Mouse (Mus musculus) layer of hippocampus, postnatal 36 days (tissue): ENCODE results near the gene Vash2. TPM values are rescaled to one million over a fixed set of nuclear protein-coding genes. Genes with fewer than 3 reads are reported as not detected.
"Not testable (repeated sequence)": the region's sequence is repeated elsewhere in the genome, so short reads cannot be mapped to it uniquely, and the experiment has no call there.

Source experiments
- DNase-seq, 2 experiments: peaks; one replicate each; pipeline ENCODE4 v3.0.0; 2022
- total RNA-seq, 2 experiments: library from RNA; stranded (reverse); gene quantifications; 2 replicates each; pipeline ENCODE4 v1.2.3; 2021

Gene Vash2
- 1 to 10 TPM; 1.9 to 2.2 TPM for total RNA-seq

DNA sequence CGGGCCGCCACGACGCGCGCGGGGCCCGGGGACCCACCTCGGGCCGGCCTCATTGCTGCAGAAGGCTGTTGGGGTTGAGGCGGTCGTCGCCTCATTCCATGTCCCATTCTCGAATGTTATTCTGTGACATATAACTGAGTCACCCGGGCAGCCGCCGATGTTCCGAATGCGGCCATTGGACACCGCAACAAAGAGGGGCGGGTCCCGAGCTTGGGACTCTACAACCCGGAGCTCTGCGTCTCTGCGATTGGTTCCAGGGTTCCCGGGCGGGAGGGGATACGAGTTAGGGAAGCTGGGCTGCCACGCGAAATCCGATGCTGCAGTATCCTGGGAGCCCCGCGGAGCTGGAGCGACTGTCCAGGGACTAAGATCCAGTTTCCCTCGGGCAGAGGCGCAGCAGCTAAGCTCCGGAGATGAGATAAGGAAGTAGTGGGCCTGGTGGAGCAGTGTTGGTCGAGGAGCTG, at the start of gene Vash2:
Gene Vash2 (minus strand): TSS at position 197 of the 464 bp plus-strand sequence.
- peak; percentile 54 to 66 for DNase-seq

DNA sequence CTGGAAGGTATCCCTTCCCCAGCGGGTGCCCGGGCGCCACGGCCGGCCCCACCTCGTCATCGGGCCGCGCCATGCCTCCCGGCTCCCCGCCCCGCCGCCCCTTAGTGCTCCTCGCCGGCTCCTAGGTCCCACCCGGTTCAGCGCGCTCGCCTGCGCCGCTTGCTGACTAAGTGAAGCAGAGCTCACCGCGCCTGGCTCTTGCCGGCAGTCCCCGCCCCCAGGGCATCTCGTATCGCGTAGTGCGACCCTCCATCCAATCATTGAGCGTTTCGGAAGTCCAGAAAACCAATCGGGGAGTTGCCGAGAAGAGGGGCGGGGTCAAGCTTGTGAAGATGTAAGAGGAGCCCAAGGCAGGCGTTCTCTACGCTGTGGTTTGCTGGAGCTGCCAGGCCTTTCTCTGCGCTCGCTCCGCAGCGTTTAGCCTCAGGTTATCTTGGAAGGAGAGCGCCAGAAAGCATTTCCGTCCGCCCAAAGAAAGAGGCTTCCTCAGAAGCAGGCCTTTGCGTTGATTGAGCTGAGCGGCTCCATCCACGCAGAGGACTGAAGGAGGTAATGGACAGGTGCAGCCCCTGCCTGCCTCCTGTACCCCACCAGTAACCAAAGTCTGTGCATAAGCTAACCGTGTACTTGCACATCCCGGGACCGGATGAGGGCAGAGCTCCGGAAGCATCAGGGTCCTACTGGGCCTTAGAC, 47.1 kb upstream of the Vash2 start, which contains the start of gene Flvcr1:
Gene Flvcr1 (minus strand): TSS at position 138 of the 693 bp plus-strand sequence.
- peak; percentile 98 to 99 for DNase-seq

DNA sequence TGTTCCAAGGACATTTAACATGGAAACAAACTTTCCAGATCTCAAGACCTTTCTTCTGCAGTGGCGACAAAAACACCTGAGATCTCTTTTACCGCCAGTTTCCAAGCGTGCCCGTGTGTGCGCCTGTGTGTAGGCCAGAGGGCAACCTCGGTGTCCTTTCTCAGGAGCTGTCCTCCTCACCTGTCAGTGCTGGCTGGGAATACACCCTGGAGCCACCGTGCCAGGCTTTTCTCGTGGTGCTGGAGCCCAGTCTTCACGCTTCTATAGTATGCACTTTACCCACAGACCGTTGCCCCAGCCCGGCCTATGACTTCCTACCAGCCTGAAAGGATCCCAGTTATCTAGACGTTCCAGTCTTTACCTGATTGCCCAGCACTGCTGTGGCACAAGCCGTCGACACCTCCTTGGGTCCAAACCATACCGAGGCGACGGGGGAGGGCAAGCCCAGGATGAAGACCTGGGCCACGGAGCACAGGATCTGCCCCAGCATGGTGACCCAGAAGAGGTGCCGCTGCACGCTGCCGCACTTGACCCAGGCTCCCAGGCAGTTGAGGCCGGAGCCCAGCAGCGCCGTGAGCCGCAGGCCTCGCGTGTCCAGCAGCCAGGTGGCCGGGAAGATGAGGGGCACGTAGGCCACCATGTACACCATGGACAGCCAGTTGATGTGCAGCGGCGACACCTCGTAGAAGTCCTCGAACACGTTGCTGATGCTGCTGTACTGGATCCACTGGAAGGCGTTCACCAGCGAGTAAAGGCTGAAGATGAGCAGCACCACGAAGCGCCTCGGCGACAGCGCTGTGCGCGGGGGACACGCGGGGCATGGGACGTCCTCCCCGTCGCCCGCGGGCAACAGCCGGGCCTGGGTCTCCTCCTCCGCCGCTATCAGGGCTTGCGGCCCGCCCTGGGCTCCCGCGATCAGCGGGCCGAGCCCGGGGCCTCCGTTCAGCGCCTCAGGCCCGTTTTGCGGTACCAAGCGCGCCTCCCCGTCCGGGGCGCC, 46.2 kb upstream of the Vash2 start:
- peak in 1 of 2 experiments; percentile 55 for DNase-seq

DNA sequence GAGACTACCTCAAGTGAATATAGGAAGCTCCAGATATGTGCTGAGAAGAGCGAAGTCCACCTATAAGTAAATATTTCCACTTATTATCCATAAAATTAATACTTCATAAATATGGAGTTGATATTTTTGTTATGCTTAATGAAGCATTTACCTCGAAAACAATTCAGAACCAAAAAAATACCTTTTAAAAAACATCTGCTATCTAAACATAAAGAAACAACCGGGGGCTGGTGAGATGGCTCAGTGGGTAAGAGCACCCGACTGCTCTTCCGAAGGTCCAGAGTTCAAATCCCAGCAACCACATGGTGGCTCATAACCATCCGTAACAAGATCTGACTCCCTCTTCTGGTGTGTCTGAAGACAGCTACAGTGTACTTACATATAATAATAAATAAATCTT, 44.7 kb upstream of the Vash2 start:
- not testable (repeated sequence) for DNase-seq

DNA sequence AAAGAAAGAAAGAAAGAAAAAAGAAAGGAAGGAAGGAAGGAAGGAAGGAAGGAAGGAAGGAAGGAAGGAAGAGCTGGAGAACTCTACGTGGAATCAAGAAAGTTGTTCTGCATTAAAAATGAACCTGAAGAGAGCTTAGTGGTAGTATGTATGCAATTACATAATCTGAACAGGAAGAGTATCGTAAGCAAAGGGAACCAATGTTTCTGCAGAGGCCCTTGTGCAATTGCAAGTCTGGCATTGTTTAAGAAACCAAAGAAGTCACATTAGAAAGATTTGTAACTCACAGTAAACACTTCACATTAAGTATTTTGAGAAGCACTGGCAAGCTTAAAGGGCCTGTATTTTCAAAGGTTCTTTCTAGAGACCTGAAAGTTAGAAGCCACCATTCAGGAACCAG, 44.0 kb upstream of the Vash2 start:
- no peak for DNase-seq

DNA sequence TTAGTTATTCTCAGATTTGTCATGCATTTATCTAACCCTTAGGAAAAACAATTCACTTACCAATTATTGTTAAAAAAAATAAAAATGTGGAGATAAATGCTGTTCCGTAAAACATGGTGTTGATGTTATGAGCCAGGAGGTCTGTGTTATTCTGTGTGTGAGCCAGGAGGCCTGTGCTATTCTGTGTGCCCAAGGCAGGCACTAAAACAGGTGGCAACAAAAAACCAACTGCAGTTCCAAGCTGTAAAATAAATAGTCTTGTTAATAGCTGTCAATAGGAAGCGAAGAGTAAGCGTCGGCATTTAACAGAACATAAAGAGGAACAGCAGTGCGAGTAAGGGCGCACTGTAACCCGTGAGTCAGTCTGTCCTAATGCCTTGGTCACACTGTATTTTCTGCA, 41.9 kb upstream of the Vash2 start:
- peak in 1 of 2 experiments; percentile 27 for DNase-seq

DNA sequence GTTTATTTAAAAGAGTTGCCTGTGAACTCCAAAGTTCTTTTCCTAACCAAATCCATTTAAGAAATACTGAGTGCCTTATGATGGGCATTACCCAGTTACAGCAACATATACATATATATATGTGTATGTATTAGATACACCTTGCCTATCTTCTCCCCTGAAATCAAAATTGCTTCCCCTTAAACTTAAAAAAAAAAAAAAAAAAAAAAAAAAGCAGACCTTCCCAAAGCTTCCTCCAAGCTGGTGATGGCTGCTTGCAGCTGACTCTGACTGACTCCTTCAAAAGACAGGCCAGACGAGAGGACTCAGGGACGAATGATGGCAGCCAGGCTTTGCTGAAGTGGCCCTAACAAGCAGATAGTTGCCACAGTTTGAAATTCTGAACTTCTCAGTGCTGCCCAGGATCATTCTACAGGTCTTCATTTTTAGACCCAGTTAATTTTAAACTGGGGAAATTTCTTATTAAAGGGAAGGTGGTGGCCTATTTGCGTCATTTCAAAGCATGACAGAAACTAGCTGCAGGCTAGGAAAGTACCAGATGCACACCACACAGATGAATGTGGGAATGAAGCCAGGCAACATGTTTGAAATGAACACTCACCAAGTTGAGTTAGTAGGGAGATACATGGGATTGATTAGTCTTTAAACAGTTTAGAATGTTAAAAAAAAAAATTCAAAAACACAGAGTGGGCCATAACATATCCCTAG, 41.3 kb upstream of the Vash2 start:
- DNase-seq: peak in 1 of 2 experiments; percentile 26

DNA sequence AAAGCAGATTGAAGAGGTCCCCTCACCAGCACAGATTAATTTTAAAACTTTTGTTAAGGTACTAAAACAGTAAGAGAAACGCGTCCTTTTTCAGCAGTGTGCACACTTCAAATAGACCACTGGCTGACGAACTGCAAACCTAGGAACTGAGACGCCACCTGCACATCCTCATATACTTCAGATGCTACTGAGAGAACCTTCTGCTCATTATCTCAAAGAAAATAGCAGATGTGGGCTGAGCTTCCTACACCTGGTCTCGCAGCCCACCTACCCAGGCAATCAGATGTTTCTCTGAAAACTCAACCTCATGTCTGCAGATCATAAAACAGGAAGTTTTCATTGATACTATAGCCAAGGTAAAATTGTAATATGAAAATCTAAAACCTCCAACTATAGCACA, 40.7 kb upstream of the Vash2 start:
- DNase-seq: no peak

DNA sequence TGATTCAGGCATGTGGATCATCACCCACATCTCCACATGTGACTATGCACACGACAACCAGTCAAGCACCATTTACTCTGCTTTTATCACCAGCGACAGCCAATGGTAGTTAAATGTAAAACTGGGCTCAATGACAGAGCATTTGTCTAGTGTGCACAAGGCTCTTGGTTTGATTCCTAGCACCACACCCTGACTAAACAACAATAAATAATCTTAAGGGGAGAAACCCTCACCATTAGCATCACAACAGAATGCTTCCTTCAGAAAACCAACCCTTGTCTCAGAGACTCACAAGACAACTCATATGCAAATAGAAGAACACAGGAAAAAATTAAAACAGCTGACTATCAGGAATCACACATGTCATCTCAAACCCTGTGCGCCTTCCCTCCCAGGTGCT, 35.2 kb upstream of the Vash2 start:
- no peak for DNase-seq

DNA sequence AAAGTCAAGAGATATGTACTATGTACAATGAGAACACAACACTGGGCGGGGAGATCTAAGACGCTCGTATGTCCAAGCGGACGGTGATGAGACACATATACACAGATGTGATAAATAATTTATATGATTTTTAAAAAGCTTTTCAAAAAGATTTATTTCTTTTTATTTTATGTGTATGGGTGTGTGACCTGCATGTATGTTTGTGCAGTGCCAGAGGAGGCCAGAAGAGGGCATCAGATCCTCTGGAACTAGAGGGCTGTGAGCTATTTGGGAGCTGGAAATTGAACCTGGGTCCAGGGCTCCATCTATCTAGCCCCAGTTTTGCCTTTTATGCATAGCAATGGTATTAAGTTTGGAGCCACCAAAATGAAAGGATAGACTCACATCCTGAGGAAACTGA, 29.6 kb upstream of the Vash2 start:
- no peak for DNase-seq

DNA sequence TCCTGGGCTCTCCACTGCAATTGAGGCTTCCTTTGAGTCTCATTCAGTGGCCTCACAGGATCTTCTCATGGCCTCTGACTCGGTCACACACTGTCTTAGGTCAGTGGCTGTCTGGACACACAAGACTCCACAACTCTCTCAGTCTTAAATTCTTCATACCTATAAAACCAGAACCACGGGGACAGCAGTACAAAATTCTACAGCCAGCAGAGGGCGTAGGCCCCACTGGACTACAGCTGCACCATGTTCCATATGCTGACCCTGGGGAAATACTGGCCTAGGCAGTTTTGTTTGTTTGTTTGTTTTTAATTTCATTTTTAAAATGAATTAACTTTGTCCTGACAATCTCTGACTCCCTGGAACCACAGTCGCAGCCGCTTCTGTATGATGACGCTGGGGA, 23.1 kb upstream of the Vash2 start:
- no peak for DNase-seq

DNA sequence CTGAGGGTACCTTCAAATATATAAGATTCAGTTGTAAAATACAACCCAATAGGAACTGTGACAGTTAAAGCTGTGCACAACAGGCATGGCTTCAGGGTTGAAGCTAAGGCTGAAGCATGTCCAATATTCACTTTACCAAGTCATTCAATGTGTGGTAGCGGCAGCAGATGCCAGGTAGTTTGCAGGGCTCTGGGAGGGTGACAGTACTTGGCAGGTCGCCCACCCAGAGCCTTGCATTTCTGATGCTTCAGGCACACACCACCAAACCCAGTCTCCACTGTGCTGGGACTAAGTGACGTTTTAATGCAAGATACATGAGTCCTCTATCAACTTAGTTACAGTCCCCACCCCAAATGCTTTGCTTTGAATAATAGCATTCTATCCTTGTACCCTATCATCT, 21.6 kb upstream of the Vash2 start:
- no peak for DNase-seq

DNA sequence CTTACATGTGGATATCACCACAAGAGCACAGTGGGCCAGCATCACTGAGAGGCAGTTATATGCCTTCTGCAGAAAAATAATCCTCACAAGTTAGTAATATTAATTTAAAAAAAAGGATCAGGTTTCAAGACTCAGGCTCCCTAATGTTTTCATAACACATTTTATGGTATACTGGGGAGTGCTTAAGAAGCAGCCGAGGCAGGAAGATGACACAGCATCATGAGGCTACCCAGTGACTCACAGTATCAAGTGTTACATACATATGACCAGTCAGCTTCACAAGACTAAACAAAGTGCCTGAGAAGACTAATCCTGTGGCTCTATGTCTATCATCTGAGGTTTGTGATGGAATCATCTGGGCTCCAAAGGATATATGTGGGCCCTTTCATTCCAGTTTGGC, 18.9 kb upstream of the Vash2 start:
- no peak for DNase-seq

DNA sequence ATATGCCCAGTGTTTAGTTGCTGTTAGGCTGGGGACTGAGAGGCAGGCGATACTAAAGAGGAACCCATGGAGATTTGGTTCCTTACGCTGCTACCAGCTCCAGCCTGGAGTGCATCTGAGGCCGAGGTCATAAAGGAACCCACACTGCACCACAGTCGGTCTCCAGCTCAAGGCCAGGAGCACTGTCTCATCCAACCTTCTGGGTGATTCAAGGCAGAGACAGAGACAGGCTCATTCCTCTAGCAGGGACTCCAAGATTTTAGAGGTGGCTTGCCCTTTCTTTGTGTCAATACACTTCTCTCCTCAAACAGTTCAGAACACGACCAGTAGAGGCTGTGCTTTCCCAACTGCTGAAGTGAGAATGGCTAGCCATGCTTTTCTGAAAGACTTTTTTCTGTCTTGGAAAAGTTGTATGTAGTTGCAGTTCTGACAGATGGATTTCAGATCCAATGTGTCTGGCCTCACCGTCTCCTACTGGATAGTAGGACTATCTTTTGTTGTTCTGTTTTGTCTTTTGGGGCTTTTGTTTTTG, 17.3 kb upstream of the Vash2 start:
- no peak for DNase-seq

DNA sequence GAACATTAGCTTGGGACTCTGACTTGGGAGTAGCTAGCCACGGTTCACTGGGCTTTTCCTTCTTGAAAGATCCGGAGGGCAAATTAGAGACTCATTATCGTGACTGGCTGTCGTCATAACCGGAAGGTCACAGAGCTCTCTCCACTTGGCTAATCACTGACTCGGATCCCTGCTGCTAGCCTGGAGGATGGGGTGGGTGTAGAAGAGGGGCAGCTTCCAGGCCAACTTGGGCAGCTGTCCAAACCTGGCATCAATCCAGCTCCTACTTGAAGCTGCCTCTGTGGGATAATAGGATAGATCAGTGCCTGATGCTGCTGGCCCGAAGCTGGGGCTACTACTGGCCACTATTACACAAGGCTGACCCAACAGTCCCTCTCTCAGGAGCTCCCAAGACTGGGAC, 16.5 kb upstream of the Vash2 start:
- peak in 1 of 2 experiments; percentile 23 for DNase-seq

DNA sequence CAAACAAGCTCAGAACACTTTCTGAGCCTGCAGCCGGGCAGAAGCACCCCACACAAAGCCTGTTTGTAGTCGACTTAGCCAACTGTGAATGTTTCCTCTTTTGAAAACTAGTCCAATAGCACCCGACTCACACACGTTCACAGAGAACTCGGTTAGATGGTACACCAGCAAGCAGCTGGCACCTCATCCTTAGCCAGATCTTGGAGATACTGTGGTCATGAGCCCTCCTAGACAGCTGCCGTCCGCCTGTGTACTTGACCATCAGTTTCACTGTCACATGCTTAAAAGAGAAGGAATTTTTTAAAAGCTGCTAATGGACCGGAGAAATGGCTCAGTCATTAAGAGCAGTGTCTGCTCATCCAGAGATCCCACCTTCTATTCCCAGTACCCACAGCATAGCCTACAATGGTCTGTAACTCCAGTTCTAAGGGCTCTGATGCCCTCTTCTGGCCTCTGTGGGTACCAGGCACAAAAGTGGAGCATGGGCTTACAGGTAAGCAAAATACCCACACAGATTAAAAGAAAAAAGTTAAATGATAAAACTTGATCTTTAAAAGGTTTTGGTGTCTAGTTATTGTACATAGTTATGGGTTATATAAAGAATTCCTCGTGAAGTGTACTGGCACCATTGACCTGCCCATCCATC, 10.5 kb upstream of the Vash2 start:
- no peak for DNase-seq

DNA sequence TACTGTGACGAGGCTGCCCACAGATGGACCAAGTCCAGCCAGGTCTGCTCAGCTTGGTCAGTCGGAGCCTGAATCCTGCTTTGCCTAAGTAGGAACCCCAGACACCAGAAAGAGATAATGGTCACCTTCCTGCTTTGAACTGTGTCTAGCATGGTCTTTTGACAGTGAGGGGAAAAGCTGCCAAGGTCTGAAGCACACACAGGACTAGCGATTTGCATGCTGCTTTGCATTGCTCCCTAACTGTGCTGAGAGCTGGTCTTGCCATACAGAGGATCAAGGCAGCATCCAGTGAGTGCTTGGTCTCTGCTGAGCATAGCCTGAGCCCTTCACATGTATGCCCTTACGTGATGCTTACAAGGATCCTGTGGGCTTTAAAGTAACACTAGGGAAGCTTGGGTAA, 2.3 kb upstream of the Vash2 start:
- no peak for DNase-seq

DNA sequence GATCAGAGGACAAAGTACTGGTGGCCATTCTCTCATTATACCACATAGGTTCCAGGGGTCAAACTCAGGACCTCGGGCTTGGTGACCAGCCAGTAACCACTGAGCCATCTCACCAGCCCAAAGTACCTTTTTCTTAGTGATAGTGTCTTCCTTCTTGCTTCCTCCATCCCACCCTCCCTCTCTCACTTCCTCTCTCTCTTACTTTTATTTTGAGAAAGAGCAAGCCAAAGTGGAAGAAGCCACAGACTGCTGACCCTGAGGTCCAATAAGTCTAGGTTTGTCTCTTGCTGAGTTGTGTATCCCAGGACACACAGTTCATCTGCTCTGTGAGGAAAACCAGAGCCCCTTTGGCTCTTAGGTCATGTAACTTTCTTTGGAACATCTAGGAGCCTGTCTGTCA, 1.4 kb upstream of the Vash2 start:
- no peak for DNase-seq

DNA sequence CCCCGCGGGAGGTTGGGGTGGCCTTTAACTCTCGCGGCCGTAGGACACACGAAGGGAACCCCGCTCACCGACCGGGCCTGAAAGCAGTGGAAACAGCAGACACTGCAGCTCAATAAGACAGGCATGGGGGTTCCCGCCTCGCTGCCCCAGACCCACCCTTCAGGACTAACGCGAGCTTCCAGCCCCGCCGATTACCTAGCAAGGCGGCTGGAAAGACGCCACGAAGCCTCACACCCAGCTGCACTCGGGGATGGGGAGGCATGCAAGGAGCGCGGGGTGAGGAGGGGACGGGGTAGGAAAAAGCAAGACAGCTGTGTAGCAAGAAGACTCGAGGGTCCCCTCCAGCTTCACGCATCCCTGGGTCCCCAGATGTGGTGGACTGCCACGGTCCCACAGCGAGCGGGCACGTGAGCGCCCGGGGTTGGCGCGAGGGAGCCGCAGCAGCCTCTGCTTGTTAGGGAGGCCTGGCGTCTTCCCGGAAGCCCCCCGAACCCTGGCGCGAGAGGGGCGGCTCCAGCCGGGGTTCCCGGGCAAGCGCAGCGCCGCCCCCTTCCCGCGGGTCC, 504 bp downstream of the Vash2 start:
- peak in 1 of 2 experiments; percentile 19 for DNase-seq

DNA sequence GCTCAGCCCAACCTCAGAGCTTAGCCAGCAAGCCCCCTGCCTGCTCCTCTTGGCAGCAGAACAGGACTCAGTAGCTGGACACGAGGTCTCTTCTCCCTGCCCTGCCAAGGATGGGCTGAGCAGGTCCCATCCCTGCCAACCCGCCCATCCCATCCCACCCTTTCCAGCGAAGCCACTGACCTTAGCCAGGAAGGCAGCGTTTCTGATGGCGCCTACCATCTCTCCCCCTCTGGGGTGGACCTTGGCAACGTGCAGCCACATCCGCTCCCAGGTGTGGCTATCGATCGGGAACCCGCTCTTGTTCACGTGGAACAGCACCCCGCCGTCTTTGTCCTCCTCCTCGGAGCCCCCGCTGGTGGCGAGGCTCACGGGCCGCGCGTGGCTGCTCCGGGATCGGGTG, 1.1 kb downstream of the Vash2 start:
- no peak for DNase-seq

DNA sequence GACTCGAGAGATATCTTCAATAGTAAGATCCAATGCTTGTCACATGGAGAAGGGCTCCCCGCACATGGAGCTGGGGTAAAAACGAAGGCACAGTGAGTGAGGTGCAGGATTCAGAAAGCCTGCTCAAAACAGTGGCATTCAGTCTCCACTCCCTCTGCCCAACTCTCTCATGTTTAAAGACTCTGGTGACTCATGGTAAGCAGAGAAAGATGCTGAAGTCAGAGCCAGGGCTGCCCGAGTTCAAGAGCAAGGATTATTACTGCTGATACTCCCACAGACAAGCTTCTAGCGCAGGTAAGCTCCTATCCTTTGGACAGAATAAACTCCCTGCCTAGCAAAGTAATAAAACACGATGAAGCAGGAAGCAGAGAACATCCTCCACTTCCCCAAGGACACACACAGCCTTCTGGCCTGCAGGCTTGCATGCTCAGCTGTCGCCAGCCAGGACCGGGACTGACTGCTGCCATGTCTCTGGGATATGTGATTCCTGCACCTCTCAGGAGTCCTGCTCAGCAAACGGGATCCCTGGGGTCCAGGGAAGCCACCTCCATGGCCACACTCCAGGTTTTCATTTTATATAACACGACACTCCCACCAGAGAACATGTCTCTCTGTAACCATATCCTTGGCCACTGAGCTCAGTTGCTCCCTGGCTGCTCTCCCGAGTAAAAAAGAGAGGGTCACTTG, 2.1 kb downstream of the Vash2 start:
- no peak for DNase-seq
